Mouse (Mus musculus): ENCODE measurements around the gene Smarca1. TPM values are rescaled to one million over a fixed set of nuclear protein-coding genes. Genes with fewer than 3 reads are reported as not detected.
A peak's percentile ranks its signal among the peaks of the same experiment; 100 is the strongest.

Smarca1 gene
- total RNA-seq (2012; rRNA removed) = 4.8 and 6.8 TPM in 2 replicates

DNA sequence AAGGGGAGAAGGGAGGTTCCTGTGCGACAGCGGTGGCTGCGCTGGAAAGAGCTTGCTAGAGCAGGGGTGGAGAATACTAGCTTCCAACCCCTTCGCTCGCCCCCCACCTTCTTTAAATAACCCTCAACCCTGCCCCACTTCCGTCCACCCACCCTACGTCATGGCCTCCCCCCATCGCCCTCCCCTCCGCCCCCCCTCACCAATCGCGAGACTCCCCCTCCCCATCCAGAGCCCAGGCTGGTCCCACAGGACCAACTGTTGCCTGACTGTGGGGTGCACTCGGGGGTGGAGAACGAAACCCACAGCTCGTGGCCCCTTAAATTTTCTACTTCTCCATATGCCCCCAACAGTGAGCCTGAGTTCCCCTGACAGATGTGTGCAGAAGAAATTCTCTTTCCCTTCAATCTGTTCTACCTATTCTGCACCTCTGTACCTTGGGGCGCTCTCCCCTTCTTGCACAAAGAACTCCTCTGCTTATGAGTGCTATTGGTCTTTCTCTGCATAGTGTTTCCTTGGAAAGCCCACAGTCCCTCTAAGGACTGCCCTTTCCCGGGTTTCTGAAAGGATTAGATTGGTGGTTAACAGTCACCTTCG, at the start of gene Smarca1:
Smarca1 (minus strand) TSS at position 544 of the 594 bp plus-strand sequence.
- DNase-seq (ENCODE audit: low read depth, low spot score) = no peak
- TF ChIP-seq HCFC1 (IDR thresholded peaks at IDR 0.05; ENCODE audit: borderline replicate concordance, insufficient read depth, low read length) = no peak
- no peak for TF ChIP-seq MAFK (IDR thresholded peaks at IDR 0.05; ENCODE audit: insufficient read depth, low read depth, low read length)
- TF ChIP-seq ZC3H11A (IDR thresholded peaks at IDR 0.05; ENCODE audit: borderline replicate concordance, low read depth, low read length) = no peak
- no peak for TF ChIP-seq CHD2 (IDR thresholded peaks at IDR 0.05; ENCODE audit: low read depth, low read length)
- no peak for TF ChIP-seq ZNF384 (IDR thresholded peaks at IDR 0.05; ENCODE audit: low read depth, low read length)

DNA sequence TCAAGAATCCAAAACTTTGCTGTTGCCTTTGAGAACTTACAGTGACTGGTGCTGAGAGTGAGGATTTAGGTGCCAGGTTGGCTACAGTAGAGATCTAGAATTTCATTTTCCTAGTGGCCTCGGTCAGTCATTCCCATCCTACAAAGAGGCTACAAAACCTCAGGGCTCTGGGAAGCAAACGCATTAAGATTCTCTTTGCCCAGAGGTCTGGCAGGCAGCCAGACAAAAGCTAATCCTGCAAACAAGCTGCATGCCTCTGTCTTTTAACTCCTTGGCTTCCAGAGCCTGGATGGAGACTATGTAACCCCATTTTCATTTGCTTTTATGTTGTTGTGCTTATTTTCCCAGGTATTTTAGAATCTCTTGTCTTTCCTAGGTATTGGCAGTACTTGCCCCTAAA, 45.0 kb upstream of the Smarca1 start:
- Histone ChIP-seq H3K27ac (ENCODE audit: insufficient read depth, low read depth, low read length, poor library complexity, severe bottlenecking) (no peak overlapping the region), H3K4me3 (ENCODE audit: insufficient read depth in 1 of 2, low read depth in 1 of 2, low read length in 2 of 2, poor library complexity in 1 of 2, severe bottlenecking in 1 of 2) (no peak overlapping the region), H3K36me3 (ENCODE audit: control insufficient read depth, insufficient read depth, low read length, poor library complexity, severe bottlenecking) (no peaks in the 10 kb centered on the region), H3K4me1 (ENCODE audit: control insufficient read depth in 2 of 2, insufficient read depth in 2 of 2, low read length in 2 of 2, poor library complexity in 1 of 2) (no peaks in the 10 kb centered on the region), H3K9me3 (ENCODE audit: control insufficient read depth, insufficient read depth, low read depth, low read length) (no peaks in the 10 kb centered on the region), H3K9ac (ENCODE audit: insufficient read depth, low read depth, low read length, poor library complexity, severe bottlenecking) (no peak overlapping the region)
- no peak for DNase-seq (ENCODE audit: low read depth, low spot score)
- in situ Hi-C loops (cut with MboI; ENCODE audit: low sequenced_read_pairs in 2 of 2, unreplicated experiment in 2 of 2) = no loop called here
- TF ChIP-seq CHD2 (IDR thresholded peaks at IDR 0.05; ENCODE audit: low read depth, low read length) (no peak), ZNF384 (IDR thresholded peaks at IDR 0.05; ENCODE audit: low read depth, low read length) (no peak), ZC3H11A (IDR thresholded peaks at IDR 0.05; ENCODE audit: borderline replicate concordance, low read depth, low read length) (no peak), HCFC1 (IDR thresholded peaks at IDR 0.05; ENCODE audit: borderline replicate concordance, insufficient read depth, low read length) (no peak), MAFK (IDR thresholded peaks at IDR 0.05; ENCODE audit: insufficient read depth, low read depth, low read length) (no peak)

More for the DNA sequence above, at the start of gene Smarca1:
- H3K36me3 ChIP-seq (ENCODE audit: control insufficient read depth, insufficient read depth, low read length, poor library complexity, severe bottlenecking) = no peaks in the 10 kb centered on the region
- H3K27ac ChIP-seq (ENCODE audit: insufficient read depth, low read depth, low read length, poor library complexity, severe bottlenecking) = 0 out of 2 replicates have a peak within 1 kb of the TSS, but pooled peaks have one; percentile 47
- in situ Hi-C loops (cut with MboI; ENCODE audit: low sequenced_read_pairs in 2 of 2, unreplicated experiment in 2 of 2) = no loop called here
- peak within 1 kb of the TSS; percentile 76 to 92 for H3K4me3 ChIP-seq (ENCODE audit: insufficient read depth in 1 of 2, low read depth in 1 of 2, low read length in 2 of 2, poor library complexity in 1 of 2, severe bottlenecking in 1 of 2)
- peak within 1 kb of the TSS; percentile 80 for H3K9ac ChIP-seq (ENCODE audit: insufficient read depth, low read depth, low read length, poor library complexity, severe bottlenecking)
- no peaks in the 10 kb centered on the region for H3K4me1 ChIP-seq (ENCODE audit: control insufficient read depth in 2 of 2, insufficient read depth in 2 of 2, low read length in 2 of 2, poor library complexity in 1 of 2)
- no peaks in the 10 kb centered on the region for H3K9me3 ChIP-seq (ENCODE audit: control insufficient read depth, insufficient read depth, low read depth, low read length)

DNA sequence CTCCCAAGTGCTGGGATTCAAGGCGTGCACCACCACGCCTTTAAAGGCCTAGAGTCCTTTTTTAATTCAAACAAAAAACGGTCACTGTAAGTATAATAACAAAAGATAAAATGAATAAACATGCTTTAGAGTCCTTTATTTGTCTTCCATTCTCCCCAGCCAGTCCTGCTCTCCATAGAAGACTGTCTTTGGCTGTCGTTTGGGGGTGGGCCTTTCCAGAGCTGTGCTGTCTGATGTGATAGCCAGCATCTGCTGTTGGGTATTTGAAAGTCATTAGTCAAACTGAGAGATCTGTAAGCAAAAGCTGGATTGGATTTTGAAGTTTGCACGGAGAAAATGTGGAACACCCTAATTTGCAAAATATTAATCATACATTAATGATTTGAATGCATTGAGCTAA, 44.1 kb upstream of the Smarca1 start:
- H3K4me1 ChIP-seq (ENCODE audit: control insufficient read depth in 2 of 2, insufficient read depth in 2 of 2, low read length in 2 of 2, poor library complexity in 1 of 2) = no peaks in the 10 kb centered on the region
- H3K4me3 ChIP-seq (ENCODE audit: insufficient read depth in 1 of 2, low read depth in 1 of 2, low read length in 2 of 2, poor library complexity in 1 of 2, severe bottlenecking in 1 of 2) = no peak overlapping the region
- TF ChIP-seq ZC3H11A (IDR thresholded peaks at IDR 0.05; ENCODE audit: borderline replicate concordance, low read depth, low read length) (no peak), HCFC1 (IDR thresholded peaks at IDR 0.05; ENCODE audit: borderline replicate concordance, insufficient read depth, low read length) (no peak), ZNF384 (IDR thresholded peaks at IDR 0.05; ENCODE audit: low read depth, low read length) (no peak), MAFK (IDR thresholded peaks at IDR 0.05; ENCODE audit: insufficient read depth, low read depth, low read length) (no peak), CHD2 (IDR thresholded peaks at IDR 0.05; ENCODE audit: low read depth, low read length) (no peak)
- no peak overlapping the region for H3K9ac ChIP-seq (ENCODE audit: insufficient read depth, low read depth, low read length, poor library complexity, severe bottlenecking)
- no peaks in the 10 kb centered on the region for H3K9me3 ChIP-seq (ENCODE audit: control insufficient read depth, insufficient read depth, low read depth, low read length)
- no peaks in the 10 kb centered on the region for H3K36me3 ChIP-seq (ENCODE audit: control insufficient read depth, insufficient read depth, low read length, poor library complexity, severe bottlenecking)
- H3K27ac ChIP-seq (ENCODE audit: insufficient read depth, low read depth, low read length, poor library complexity, severe bottlenecking) = no peak overlapping the region
- DNase-seq (ENCODE audit: low read depth, low spot score) = no peak
- in situ Hi-C loops (cut with MboI; ENCODE audit: low sequenced_read_pairs in 2 of 2, unreplicated experiment in 2 of 2) = no loop called here

DNA sequence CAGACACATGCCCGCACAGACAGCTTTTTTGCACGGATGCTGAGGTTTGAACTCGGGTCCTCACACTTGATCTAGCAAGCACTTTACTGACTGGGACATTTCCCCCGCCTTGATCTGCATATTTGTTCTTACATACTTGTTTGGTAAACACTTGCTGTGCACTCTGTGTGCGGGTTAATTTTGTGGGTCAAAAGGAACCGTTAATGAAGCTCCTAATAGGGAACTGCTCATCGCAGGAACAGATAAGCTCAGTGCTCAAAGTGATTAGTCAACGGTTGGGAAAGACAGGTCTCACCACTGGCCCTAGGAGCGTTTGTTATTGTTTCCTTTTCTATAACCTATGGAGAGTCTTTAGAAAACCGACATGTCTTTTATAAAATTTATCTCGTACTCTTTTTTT, 41.6 kb upstream of the Smarca1 start:
- H3K4me1 ChIP-seq (ENCODE audit: control insufficient read depth in 2 of 2, insufficient read depth in 2 of 2, low read length in 2 of 2, poor library complexity in 1 of 2) = no peaks in the 10 kb centered on the region
- TF ChIP-seq MAFK (IDR thresholded peaks at IDR 0.05; ENCODE audit: insufficient read depth, low read depth, low read length) (no peak), HCFC1 (IDR thresholded peaks at IDR 0.05; ENCODE audit: borderline replicate concordance, insufficient read depth, low read length) (no peak), CHD2 (IDR thresholded peaks at IDR 0.05; ENCODE audit: low read depth, low read length) (no peak), ZC3H11A (IDR thresholded peaks at IDR 0.05; ENCODE audit: borderline replicate concordance, low read depth, low read length) (no peak), ZNF384 (IDR thresholded peaks at IDR 0.05; ENCODE audit: low read depth, low read length) (no peak)
- H3K27ac ChIP-seq (ENCODE audit: insufficient read depth, low read depth, low read length, poor library complexity, severe bottlenecking) = no peak overlapping the region
- no peak overlapping the region for H3K4me3 ChIP-seq (ENCODE audit: insufficient read depth in 1 of 2, low read depth in 1 of 2, low read length in 2 of 2, poor library complexity in 1 of 2, severe bottlenecking in 1 of 2)
- no peak for DNase-seq (ENCODE audit: low read depth, low spot score)
- no peak overlapping the region for H3K9ac ChIP-seq (ENCODE audit: insufficient read depth, low read depth, low read length, poor library complexity, severe bottlenecking)
- H3K9me3 ChIP-seq (ENCODE audit: control insufficient read depth, insufficient read depth, low read depth, low read length) = no peaks in the 10 kb centered on the region
- H3K36me3 ChIP-seq (ENCODE audit: control insufficient read depth, insufficient read depth, low read length, poor library complexity, severe bottlenecking) = no peaks in the 10 kb centered on the region
- in situ Hi-C loops (cut with MboI; ENCODE audit: low sequenced_read_pairs in 2 of 2, unreplicated experiment in 2 of 2) = no loop called here

Measured in ES-E14 (cell line).